Mouse (Mus musculus) liver, embryonic 14.5 days (tissue): ENCODE data around the gene Mid1. TPM values are rescaled to one million over a fixed set of nuclear protein-coding genes. Genes with fewer than 3 reads are reported as not detected.

Experiments used
- ATAC-seq: fragments of 200-750 bp; cut with Nextera tagmentation; 2 replicates; pipeline ENCODE4 v1.8.0; 2017; ENCODE audit warnings: moderate number of reproducible peaks, mild to moderate bottlenecking, moderate library complexity; ENCODE audit not compliant: insufficient read depth
- DNase-seq, 3 experiments: peaks; one replicate each; pipeline ENCODE4 v3.0.0-alpha.2; 2012 to 2013; ENCODE audit warnings: low read depth in 3 of 3, low spot score in 3 of 3
- H3K27ac ChIP-seq: fragments of 300-500 bp; sonication (generic); 2 replicates; pipeline ENCODE4 v1.5.1; 2014; ENCODE audit warnings: moderate library complexity, mild to moderate bottlenecking, control low read depth, inconsistent platforms
- H3K27me3 ChIP-seq: fragments of 300-500 bp; sonication (generic); 2 replicates; pipeline ENCODE4 v1.6.1; 2014; ENCODE audit warnings: mild to moderate bottlenecking, low read length, moderate library complexity; ENCODE audit not compliant: control insufficient read depth, insufficient read depth
- H3K36me3 ChIP-seq: fragments of 300-500 bp; sonication (generic); replicated peaks from 2 replicates; pipeline ENCODE4 v1.6.1; 2014; ENCODE audit warnings: low read depth; ENCODE audit not compliant: control insufficient read depth, insufficient read depth
- H3K4me1 ChIP-seq, 2 experiments: fragments of 200-500 bp in 1 of 2; fragments of 300-500 bp in 1 of 2; sonication (generic) in 1 of 2; replicated peaks; 2 replicates each; pipeline ENCODE4 v1.6.1; 2012 to 2014; ENCODE audit warnings: antibody characterized with exemption in 1 of 2, inconsistent platforms in 1 of 2, low read length in 1 of 2; ENCODE audit not compliant: control insufficient read depth in 2 of 2, insufficient read depth in 2 of 2
- H3K4me2 ChIP-seq: fragments of 300-500 bp; sonication (generic); 2 replicates; pipeline ENCODE4 v1.6.1; 2014; ENCODE audit warnings: low read depth, mild to moderate bottlenecking, control low read depth, moderate library complexity
- H3K4me3 ChIP-seq, 2 experiments: fragments of 200-500 bp in 1 of 2; fragments of 300-500 bp in 1 of 2; sonication (generic) in 1 of 2; 2 replicates each; pipeline ENCODE4 v1.5.1; 2012 to 2014; ENCODE audit warnings: low read depth in 2 of 2, low read length in 2 of 2, mild to moderate bottlenecking in 2 of 2, control low read depth in 1 of 2, inconsistent platforms in 1 of 2, moderate library complexity in 1 of 2; ENCODE audit not compliant: insufficient read depth in 1 of 2
- H3K9ac ChIP-seq: fragments of 300-500 bp; sonication (generic); replicated peaks from 2 replicates; pipeline ENCODE4 v1.6.1; 2014; ENCODE audit warnings: mild to moderate bottlenecking, control low read depth, moderate library complexity
- H3K9me3 ChIP-seq: fragments of 300-500 bp; sonication (generic); 2 replicates; pipeline ENCODE4 v1.6.1; 2016; ENCODE audit warnings: low read length, mixed read lengths; ENCODE audit not compliant: control insufficient read depth
- CTCF ChIP-seq: IDR thresholded peaks from 2 replicates; pipeline ENCODE4 v1.5.1; 2016; ENCODE audit warnings: antibody characterized with exemption, low read depth, control low read depth
- EP300 ChIP-seq: IDR thresholded peaks from 2 replicates; pipeline ENCODE4 v1.6.1; 2016; ENCODE audit warnings: antibody characterized with exemption, low read depth
- WGBS: fragments of 180-500 bp; shearing (Covaris S2); extraction: QIAGEN DNeasy Blood & Tissue Kit; methylation state at CpG from one replicate; pipeline ENCODE4 v1.1.7; 2014; ENCODE audit not compliant: insufficient replicate concordance; 5-methylcytosine and 5-hydroxymethylcytosine counted together
- polyA plus RNA-seq, 2 experiments: library from polyadenylated mRNA; depleted of rRNA in 1 of 2; stranded (reverse) in 1 of 2; unstranded in 1 of 2; fragments of >200 nt; fragmentation: Nextera tagmentation in 1 of 2; extraction: Ambion mirVana in 1 of 2; gene quantifications; 2 replicates each; pipeline versions ENCODE4 v1.2.1 to v1.2.3; 2012 to 2014

The Mid1 gene
- polyA plus RNA-seq, 2 experiments = 1.1 to 1.2 TPM

DNA sequence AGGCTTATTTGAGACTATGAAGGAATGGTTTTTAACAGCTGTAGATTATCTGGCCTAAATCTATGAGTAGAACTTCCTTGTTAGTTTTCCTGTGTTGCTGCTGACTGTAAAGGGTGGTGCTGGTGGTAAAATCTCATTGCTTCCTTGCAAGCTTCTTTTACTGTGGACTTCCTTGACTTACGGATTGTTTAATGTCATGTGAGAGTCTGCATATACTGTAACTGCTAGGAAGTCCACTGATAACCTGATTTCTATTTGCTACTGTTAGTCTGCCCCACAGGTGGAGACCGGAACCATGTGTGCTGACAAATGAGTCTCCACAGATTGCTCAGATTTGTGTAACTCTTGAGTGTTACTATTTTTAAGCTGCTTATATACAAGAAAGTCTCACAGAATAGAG, 224.9 kb downstream of the Mid1 start:
- Histone ChIP-seq H3K9ac (no peak overlapping the region), H3K4me3 (no peak overlapping the region), H3K9me3 (no peaks in the 10 kb centered on the region), H3K27me3 (no peaks in the 10 kb centered on the region), H3K27ac (no peak overlapping the region), H3K4me1 (no peaks in the 10 kb centered on the region), H3K4me2 (no peak overlapping the region), H3K36me3 (no peaks in the 10 kb centered on the region)
- TF ChIP-seq EP300 (no peak), CTCF (no peak)
- DNase-seq (no peak), ATAC-seq (no peak)
- 54% methylated on average over 2 of the region's 2 CpGs for WGBS

DNA sequence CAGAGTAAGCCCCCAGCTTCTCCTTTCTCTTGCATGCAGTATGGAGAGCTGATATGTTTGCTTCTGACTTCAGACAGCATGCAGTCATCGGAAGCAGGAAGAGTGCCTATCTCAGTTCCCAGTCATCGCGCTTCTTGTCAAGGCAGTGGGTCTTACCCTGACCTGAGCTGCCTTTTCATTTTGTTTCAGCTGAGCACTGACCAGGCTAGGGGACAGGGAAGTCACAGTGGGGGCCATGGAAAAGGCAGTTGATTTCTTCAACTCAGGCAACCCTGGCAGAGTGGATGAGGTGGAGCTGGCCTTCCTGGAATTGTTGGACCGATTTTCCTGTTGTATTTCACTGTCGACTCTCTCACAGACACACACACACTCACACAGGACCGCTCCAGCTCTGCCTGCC, 230.7 kb downstream of the Mid1 start:
- no peaks in the 10 kb centered on the region for H3K36me3 ChIP-seq
- H3K4me1 ChIP-seq = no peaks in the 10 kb centered on the region
- H3K9ac ChIP-seq = no peak overlapping the region
- no peak overlapping the region for H3K4me2 ChIP-seq
- no peak for TF ChIP-seq EP300
- TF ChIP-seq CTCF = no peak
- no peak overlapping the region for H3K27ac ChIP-seq
- DNase-seq = no peak
- 29% methylated on average over 6 of the region's 6 CpGs for WGBS
- H3K4me3 ChIP-seq = no peak overlapping the region
- no peaks in the 10 kb centered on the region for H3K27me3 ChIP-seq
- ATAC-seq = peak; percentile 55
- H3K9me3 ChIP-seq = no peaks in the 10 kb centered on the region

DNA sequence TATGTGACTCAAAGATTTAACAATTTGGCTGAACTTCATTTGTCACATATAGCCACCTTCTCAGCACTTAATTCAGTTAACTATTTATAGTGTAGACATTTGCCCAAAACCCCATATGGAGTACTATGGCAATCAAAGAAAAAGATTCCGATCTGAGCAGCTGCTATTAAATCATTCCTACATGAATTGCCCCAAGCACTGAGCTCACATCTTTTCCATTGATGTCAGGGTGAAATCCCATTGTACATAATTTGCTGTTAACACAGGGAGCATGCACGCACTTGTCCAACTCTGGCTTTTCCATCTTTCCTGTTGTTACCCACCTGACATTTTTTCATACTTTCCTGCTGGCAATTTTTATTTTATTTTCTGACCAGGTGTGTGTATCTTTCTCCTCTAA, 237.5 kb downstream of the Mid1 start:
- H3K9ac ChIP-seq = no peak overlapping the region
- no peaks in the 10 kb centered on the region for H3K4me1 ChIP-seq
- H3K4me2 ChIP-seq = no peak overlapping the region
- no peak overlapping the region for H3K4me3 ChIP-seq
- no peaks in the 10 kb centered on the region for H3K36me3 ChIP-seq
- no peak overlapping the region for H3K27ac ChIP-seq
- no peaks in the 10 kb centered on the region for H3K27me3 ChIP-seq
- DNase-seq (no peak), ATAC-seq (no peak)
- WGBS = 69% methylated on average over 2 of the region's 2 CpGs
- no peaks in the 10 kb centered on the region for H3K9me3 ChIP-seq
- TF ChIP-seq CTCF = no peak
- TF ChIP-seq EP300 = no peak

DNA sequence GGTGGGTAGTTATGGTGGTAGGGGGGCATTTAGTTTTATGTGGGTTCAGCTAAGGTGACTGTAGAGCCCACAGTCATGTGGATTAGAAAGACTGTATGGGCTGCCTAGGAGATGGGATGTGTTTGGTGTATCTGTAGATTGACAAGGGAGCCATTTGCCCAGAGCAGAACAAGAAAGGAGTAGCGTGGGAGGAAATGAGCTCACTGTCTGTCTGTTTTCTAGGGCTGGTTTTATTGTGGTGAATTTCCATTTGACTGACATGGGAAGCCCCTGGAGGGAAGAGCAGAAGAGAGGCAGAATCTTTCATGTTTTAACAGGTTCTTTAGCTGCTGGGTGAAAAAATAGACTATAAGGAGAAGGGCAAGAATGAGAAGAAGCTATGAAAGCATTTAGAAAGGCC, 238.4 kb downstream of the Mid1 start:
- 33% methylated on average over 1 of the region's 1 CpGs for WGBS

DNA sequence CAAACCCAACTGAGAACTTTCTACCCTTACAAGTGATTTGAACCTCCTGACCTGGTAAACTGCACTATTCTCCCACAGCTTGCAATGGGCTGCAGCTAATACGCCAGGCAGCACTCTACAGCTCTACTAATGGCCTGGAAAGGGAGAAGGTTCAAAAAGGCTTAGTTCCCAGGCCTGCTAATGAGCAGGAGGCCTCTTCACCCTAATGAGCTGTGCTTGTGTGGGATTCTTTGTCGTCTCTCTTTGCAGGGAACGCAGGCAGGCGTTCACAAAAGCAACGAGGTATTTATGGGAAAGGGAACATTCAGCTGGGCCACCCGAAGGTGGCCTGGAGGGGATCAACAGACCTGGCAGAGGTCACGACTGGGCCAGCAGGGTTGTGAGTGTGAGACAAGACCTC, 240.6 kb downstream of the Mid1 start:
- WGBS = 55% methylated on average over 7 of the region's 7 CpGs
- no peak overlapping the region for H3K9ac ChIP-seq

More for the DNA sequence above, 238.4 kb downstream of the Mid1 start:
- no peaks in the 10 kb centered on the region for H3K27me3 ChIP-seq
- no peak for ATAC-seq
- TF ChIP-seq EP300 (no peak), CTCF (no peak)
- H3K9me3 ChIP-seq = no peaks in the 10 kb centered on the region
- no peak overlapping the region for H3K9ac ChIP-seq
- no peak for DNase-seq
- H3K27ac ChIP-seq = no peak overlapping the region
- H3K36me3 ChIP-seq = no peaks in the 10 kb centered on the region
- H3K4me2 ChIP-seq = no peak overlapping the region
- H3K4me1 ChIP-seq = no peaks in the 10 kb centered on the region
- no peak overlapping the region for H3K4me3 ChIP-seq

More for the DNA sequence above, 240.6 kb downstream of the Mid1 start:
- Histone ChIP-seq H3K4me3 (no peak overlapping the region), H3K9me3 (no peaks in the 10 kb centered on the region), H3K27ac (no peak overlapping the region), H3K4me2 (no peak overlapping the region), H3K4me1 (no peaks in the 10 kb centered on the region), H3K27me3 (no peaks in the 10 kb centered on the region), H3K36me3 (no peaks in the 10 kb centered on the region)
- DNase-seq (no peak), ATAC-seq (no peak)
- TF ChIP-seq EP300 = no peak
- no peak for TF ChIP-seq CTCF
